24 mouse cellular contexts compared by ENCODE assay signal in genomic region chr8:75513786-75514185, GRCm38 (mm10).
"Had no signal": no experiment of that assay in that cellular context is flagged by ENCODE, and none has a peak within 500 bp of the region (broad histone marks: within the 10 kb centered on the region; RNA-seq: fewer than 3 reads in every experiment).

No protein-coding gene starts in this region.

- H3K27me3 ChIP-seq: forebrain, embryonic 15.5 days; heart, embryonic 13.5 days; heart, embryonic 15.5 days; hindbrain, embryonic 13.5 days; hindbrain, embryonic 15.5 days; limb, embryonic 12.5 days; liver, embryonic 13.5 days; liver, embryonic 15.5 days had no signal

- ATAC-seq: forebrain, embryonic 15.5 days; forebrain, postnatal 0 days; hindbrain, postnatal 0 days; intestine, embryonic 16.5 days; liver, postnatal 0 days had no signal

- H3K4me3 ChIP-seq: forebrain, embryonic 15.5 days; heart, adult 2 months; heart, embryonic 13.5 days; heart, embryonic 15.5 days; hindbrain, embryonic 13.5 days; hindbrain, embryonic 15.5 days; layer of hippocampus, adult 2 months; left cerebral cortex, adult 2 months; limb, embryonic 10.5 days; limb, embryonic 12.5 days; liver, embryonic 13.5 days; liver, embryonic 15.5 days had no signal

- H3K27ac ChIP-seq: forebrain, embryonic 15.5 days; heart, adult 2 months; heart, embryonic 13.5 days; heart, embryonic 15.5 days; hindbrain, embryonic 13.5 days; hindbrain, embryonic 15.5 days; hindbrain, postnatal 0 days; layer of hippocampus, adult 2 months; left cerebral cortex, adult 2 months; limb, embryonic 10.5 days; limb, embryonic 12.5 days; liver, embryonic 13.5 days; liver, embryonic 15.5 days had no signal

- H3K9ac ChIP-seq: forebrain, embryonic 15.5 days; forebrain, postnatal 0 days; heart, embryonic 13.5 days; heart, embryonic 15.5 days; hindbrain, embryonic 13.5 days; hindbrain, embryonic 15.5 days; limb, embryonic 12.5 days; liver, embryonic 13.5 days; liver, embryonic 15.5 days; liver, postnatal 0 days had no signal

- H3K9me3 ChIP-seq: forebrain, embryonic 15.5 days; heart, embryonic 13.5 days; heart, embryonic 15.5 days; hindbrain, embryonic 13.5 days; hindbrain, embryonic 15.5 days; limb, embryonic 10.5 days; limb, embryonic 12.5 days; liver, embryonic 13.5 days; liver, embryonic 15.5 days had no signal

- DNase-seq: forebrain, postnatal 0 days; gastrocnemius, postnatal 14 days; gastrocnemius, postnatal 36 days; heart, adult 11 months; heart, adult 2 months; heart, postnatal 14 days; heart, postnatal 36 days; liver; liver, embryonic 13.5 days; liver, postnatal 0 days had no signal

- H3K4me1 ChIP-seq: forebrain, embryonic 15.5 days; heart, embryonic 13.5 days; heart, embryonic 15.5 days; hindbrain, embryonic 13.5 days; hindbrain, embryonic 15.5 days; limb, embryonic 10.5 days; limb, embryonic 12.5 days; liver, embryonic 13.5 days; liver, embryonic 15.5 days had no signal

- H3K4me2 ChIP-seq: forebrain, embryonic 15.5 days; heart, embryonic 11.5 days; heart, embryonic 13.5 days; heart, embryonic 15.5 days; hindbrain, embryonic 13.5 days; hindbrain, embryonic 15.5 days; limb, embryonic 12.5 days; liver, embryonic 11.5 days; liver, embryonic 13.5 days; liver, embryonic 15.5 days had no signal

- H3K36me3 ChIP-seq: forebrain, embryonic 15.5 days; heart, embryonic 13.5 days; heart, embryonic 15.5 days; hindbrain, embryonic 13.5 days; hindbrain, embryonic 15.5 days; limb, embryonic 10.5 days; limb, embryonic 12.5 days; liver, embryonic 13.5 days; liver, embryonic 15.5 days had no signal
